Mouse (Mus musculus) embryonic stem cell, embryonic (primary cell): ENCODE measurements around the gene Slc35a2.
"Not testable (repeated sequence)": the region's sequence is repeated elsewhere in the genome, so short reads cannot be mapped to it uniquely, and the experiment has no call there.

Source experiments
- CTCF ChIA-PET, 4 experiments: fragments of 300-600 bp in 2 of 4; fragments of 350-600 bp in 2 of 4; sonication (Branson Sonifier 250); formaldehyde crosslinking; loops; one replicate each; lab custom pipeline; 2022; ENCODE audit warnings: inconsistent platforms in 2 of 4; lab: Charles Lee
- POLR2A ChIA-PET, 4 experiments: fragments of 300-600 bp in 2 of 4; fragments of 350-600 bp in 2 of 4; sonication (Branson Sonifier 250); formaldehyde crosslinking; loops; one replicate each; lab custom pipeline; 2022; ENCODE audit warnings: antibody characterized with exemption in 4 of 4, inconsistent platforms in 1 of 4; lab: Charles Lee

Slc35a2 gene

GRCm38 (mm10) chrX:7878495-7878894 is 5.3 kb upstream of the Slc35a2 start:
- POLR2A ChIA-PET = interaction anchor here in 1 of 4 experiments (1.1 kb wide), 1 partner anchor 13 kb away, joined by 4 read pairs; no protein-coding TSS in a partner anchor
- CTCF ChIA-PET = no interaction called here

- POLR2A ChIA-PET = interaction anchor here (0.6 to 1.0 kb wide), 8 partner anchors 10 to 977 kb away, joined by 3 to 5 read pairs (median 3); partner anchors contain the start of genes Pqbp1 (in 1 of the 4) and Timm17b (in 1 of the 4)
- CTCF ChIA-PET = interaction anchor here in 2 of 4 experiments (0.6 to 1.0 kb wide), 10 partner anchors 10 to 839 kb away, joined by 3 to 11 read pairs (median 4); partner anchors contain the start of genes Ccnb3 (in 1 of the 2) and Hdac6 (in 1 of the 2)
These were observed 4.0 kb upstream of the Slc35a2 start for GRCm38 (mm10) chrX:7879819-7880218.

- CTCF ChIA-PET = interaction anchor here in 3 of 4 experiments (0.5 to 1.6 kb wide), 4 partner anchors 10 to 206 kb away, joined by 3 to 4 read pairs (median 4); no protein-coding TSS in a partner anchor
- POLR2A ChIA-PET = interaction anchor here in 2 of 4 experiments (0.6 to 2.3 kb wide), 7 partner anchors 13 to 134 kb away, joined by 3 to 15 read pairs (median 3); partner anchors contain the start of genes Slc35a2 (in 2 of the 2) and Otud5 (in 1 of the 2)
These were observed 14.4 kb downstream of the Slc35a2 start for GRCm38 (mm10) chrX:7898211-7898610.

- POLR2A ChIA-PET = interaction anchor here in 3 of 4 experiments (0.6 to 2.3 kb wide), 21 partner anchors 9 to 175 kb away, joined by 3 to 15 read pairs (median 3); partner anchors contain the start of genes Slc35a2 (in 2 of the 3), Hdac6 (in 1 of the 3), Otud5 (in 1 of the 3) and Suv39h1 (in 1 of the 3)
- CTCF ChIA-PET = interaction anchor here in 3 of 4 experiments (0.5 to 1.6 kb wide), 6 partner anchors 11 to 205 kb away, joined by 3 to 4 read pairs (median 3); no protein-coding TSS in a partner anchor
These were observed 15.3 kb downstream of the Slc35a2 start, which contains the start of the genes Pqbp1 and Timm17b for GRCm38 (mm10) chrX:7898880-7899874. TSS of gene Pqbp1 (minus strand) at chrX:7899269. TSS of gene Timm17b (plus strand) at chrX:7899357.

- ChIA-PET POLR2A (no interaction called here), CTCF (interaction anchor here in 1 of 4 experiments (0.8 kb wide), 1 partner anchor 111 kb away, joined by 3 read pairs; no protein-coding TSS in a partner anchor)
These were observed 20.6 kb downstream of the Slc35a2 start for GRCm38 (mm10) chrX:7904441-7904840.

- POLR2A ChIA-PET = no interaction called here
- CTCF ChIA-PET = no interaction called here
These were observed 23.9 kb downstream of the Slc35a2 start, which contains the start of gene Gm10491 for GRCm38 (mm10) chrX:7907735-7908134. TSS of gene Gm10491 (minus strand) at chrX:7907835.

GRCm38 (mm10) chrX:7909242-7909641 is 25.4 kb downstream of the Slc35a2 start, which contains the start of gene Gm10490:
TSS of gene Gm10490 (plus strand) at chrX:7909542.
- POLR2A ChIA-PET = not testable (repeated sequence)
- CTCF ChIA-PET = interaction anchor here in 1 of 4 experiments (1.1 kb wide), 1 partner anchor 107 kb away, joined by 3 read pairs; no protein-coding TSS in a partner anchor

- ChIA-PET POLR2A (interaction anchor here in 3 of 4 experiments (0.5 to 1.7 kb wide), 6 partner anchors 37 to 171 kb away, joined by 3 to 6 read pairs (median 4); partner anchors contain the start of gene Hdac6 (in 1 of the 3)), CTCF (interaction anchor here in 1 of 4 experiments (0.6 kb wide), 1 partner anchor 102 kb away, joined by 3 read pairs; no protein-coding TSS in a partner anchor)
These were observed 26.6 kb downstream of the Slc35a2 start for GRCm38 (mm10) chrX:7910473-7910872.

GRCm38 (mm10) chrX:7915669-7916068 is 31.8 kb downstream of the Slc35a2 start:
- ChIA-PET CTCF (interaction anchor here in 1 of 4 experiments (0.6 to 0.7 kb wide), 3 partner anchors 21 to 1503 kb away, joined by 6 to 10 read pairs (median 6); no protein-coding TSS in a partner anchor), POLR2A (interaction anchor here in 1 of 4 experiments (0.6 kb wide), 1 partner anchor 11 kb away, joined by 3 read pairs; no protein-coding TSS in a partner anchor)

- CTCF ChIA-PET = interaction anchor here (0.7 to 3.1 kb wide), 10 partner anchors 30 to 247 kb away, joined by 3 to 24 read pairs (median 6); partner anchors contain the start of genes Glod5 (in 1 of the 4) and Hdac6 (in 1 of the 4)
- POLR2A ChIA-PET = interaction anchor here in 2 of 4 experiments (1.3 to 1.8 kb wide), 4 partner anchors 10 to 99 kb away, joined by 4 to 5 read pairs (median 4); partner anchors contain the start of genes Eras (in 1 of the 2) and Hdac6 (in 1 of the 2)
These were observed 34.1 kb downstream of the Slc35a2 start for GRCm38 (mm10) chrX:7917960-7918359.

- ChIA-PET POLR2A (interaction anchor here in 3 of 4 experiments (0.7 to 3.6 kb wide), 7 partner anchors 59 to 235 kb away, joined by 3 to 17 read pairs (median 3); no protein-coding TSS in a partner anchor), CTCF (interaction anchor here in 1 of 4 experiments (1.0 kb wide), 1 partner anchor 97 kb away, joined by 3 read pairs; no protein-coding TSS in a partner anchor)
These were observed 36.0 kb downstream of the Slc35a2 start, which contains the start of gene Pcsk1n for GRCm38 (mm10) chrX:7919601-7920383. TSS of gene Pcsk1n (plus strand) at chrX:7919822.

GRCm38 (mm10) chrX:7922032-7922431 is 38.2 kb downstream of the Slc35a2 start:
- CTCF ChIA-PET = interaction anchor here in 1 of 4 experiments (1.1 kb wide), 1 partner anchor 96 kb away, joined by 4 read pairs; the partner anchor contains the start of gene Glod5
- POLR2A ChIA-PET = interaction anchor here in 3 of 4 experiments (0.7 to 3.6 kb wide), 13 partner anchors 9 to 134 kb away, joined by 3 to 17 read pairs (median 4); partner anchors contain the start of gene Hdac6 (in 3 of the 3)

- ChIA-PET POLR2A (interaction anchor here in 2 of 4 experiments (0.6 to 9.3 kb wide), 11 partner anchors 11 to 126 kb away, joined by 3 to 69 read pairs (median 6); partner anchors contain the start of genes Hdac6 (in 2 of the 2) and Otud5 (in 1 of the 2)), CTCF (interaction anchor here in 3 of 4 experiments (1.1 to 1.8 kb wide), 3 partner anchors 76 to 93 kb away, joined by 3 to 6 read pairs (median 3); no protein-coding TSS in a partner anchor)
These were observed 42.4 kb downstream of the Slc35a2 start for GRCm38 (mm10) chrX:7926266-7926665.

GRCm38 (mm10) chrX:7927116-7927515 is 43.3 kb downstream of the Slc35a2 start:
- ChIA-PET POLR2A (interaction anchor here (0.6 to 9.3 kb wide), 29 partner anchors 9 to 234 kb away, joined by 3 to 69 read pairs (median 4); partner anchors contain the start of genes Hdac6 (in 3 of the 4), Otud5 (in 1 of the 4) and Rbm3 (in 1 of the 4)), CTCF (interaction anchor here (0.6 to 1.4 kb wide), 6 partner anchors 9 to 95 kb away, joined by 3 to 16 read pairs (median 3); no protein-coding TSS in a partner anchor)

GRCm38 (mm10) chrX:7928270-7928790 is 44.5 kb downstream of the Slc35a2 start, which contains the start of gene Eras:
TSS of gene Eras (minus strand) at chrX:7928607.
- POLR2A ChIA-PET = interaction anchor here in 3 of 4 experiments (0.7 to 9.3 kb wide), 24 partner anchors 9 to 217 kb away, joined by 3 to 69 read pairs (median 5); partner anchors contain the start of genes Hdac6 (in 3 of the 3), Otud5 (in 1 of the 3) and Rbm3 (in 1 of the 3)

More at GRCm38 (mm10) chrX:7928270-7928790, 44.5 kb downstream of the Slc35a2 start, which contains the start of gene Eras:
- CTCF ChIA-PET = interaction anchor here in 2 of 4 experiments (1.0 to 1.5 kb wide), 3 partner anchors 9 to 87 kb away, joined by 3 read pairs; no protein-coding TSS in a partner anchor
